Mouse (Mus musculus): ENCODE results near the gene Kcnip4.

Kcnip4 gene

DNA sequence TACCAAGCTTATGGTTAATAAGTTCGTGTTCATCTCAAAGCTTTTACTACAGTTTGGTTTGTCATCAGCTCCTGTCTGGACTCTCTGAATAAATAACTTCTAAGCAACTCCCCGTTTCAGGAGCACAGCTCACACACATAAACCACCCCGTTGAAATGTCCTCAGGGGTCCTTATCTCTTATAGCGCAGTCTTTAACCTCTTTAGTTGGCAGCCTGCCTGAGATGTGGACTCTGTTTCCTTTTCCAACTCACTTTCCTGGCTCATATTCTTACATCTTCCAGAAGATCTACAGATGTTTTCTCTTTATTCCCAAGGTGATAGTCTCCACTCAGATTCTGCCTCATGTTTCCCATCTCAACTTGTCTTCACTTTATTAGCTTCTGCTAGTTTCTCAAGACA is 1116.4 kb downstream of the Kcnip4 start:
- DNase-seq (ENCODE audit: low read depth), result no peak

DNA sequence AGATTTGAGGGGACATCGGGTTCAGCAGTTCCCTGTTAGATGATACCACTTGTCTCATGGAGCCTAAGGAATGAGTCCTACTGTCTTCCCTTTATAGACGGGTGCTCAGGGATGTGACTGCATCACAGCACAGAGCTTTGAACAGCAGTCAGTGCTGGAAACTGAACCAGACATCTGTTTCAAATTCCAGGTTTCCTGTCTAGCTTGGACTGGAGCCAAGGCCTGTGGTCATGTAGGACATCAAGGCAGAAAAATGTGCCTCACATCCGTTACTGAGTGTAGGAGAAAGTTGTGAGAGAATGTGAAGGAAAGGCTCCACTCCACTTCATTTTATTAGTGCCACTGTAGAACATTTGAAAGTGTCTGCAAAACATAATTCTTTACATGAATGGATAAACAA is 1122.2 kb downstream of the Kcnip4 start:
- no peak for DNase-seq (ENCODE audit: low read depth)

DNA sequence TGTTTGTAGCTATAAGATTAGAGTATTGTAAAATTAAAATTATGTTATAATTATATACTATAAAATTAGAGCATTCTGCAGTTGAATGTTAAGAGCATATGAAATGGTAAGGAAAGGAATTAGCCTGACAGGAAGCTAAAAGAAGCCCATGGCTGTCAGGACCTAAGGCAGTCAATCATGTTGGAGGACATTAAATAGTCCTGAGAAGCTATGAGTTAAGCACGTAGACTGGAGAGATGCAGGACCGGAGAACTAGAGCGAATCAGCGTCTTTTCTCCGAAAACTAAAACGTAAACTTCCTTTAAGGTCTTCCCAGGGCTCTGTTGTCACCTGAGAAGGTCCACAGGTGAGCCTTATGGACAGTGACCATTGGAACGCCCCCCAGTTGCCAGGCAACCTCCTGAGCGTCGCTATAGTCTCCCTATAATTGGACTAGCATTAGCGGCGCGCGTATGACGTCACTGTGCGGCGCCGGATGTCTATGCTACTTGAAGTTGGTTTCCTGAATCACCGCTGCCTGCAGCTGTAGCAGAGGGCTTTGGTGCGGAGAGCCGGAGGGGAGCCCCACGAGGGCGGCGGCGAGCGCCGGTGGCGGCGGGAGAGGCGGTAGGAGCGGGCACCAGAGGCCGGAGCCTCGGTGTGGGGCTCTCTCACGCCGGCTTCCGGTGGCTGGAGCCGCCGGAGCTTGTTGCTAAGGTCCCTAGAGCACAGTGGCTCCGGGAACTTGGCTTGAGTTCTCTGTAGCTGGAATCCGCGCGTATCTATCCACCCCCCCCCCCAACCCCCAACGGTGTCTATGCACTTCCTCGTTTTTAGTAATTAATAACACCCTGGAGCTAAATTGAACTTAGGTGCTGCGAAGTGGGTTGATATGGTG is 1152.6 kb downstream of the Kcnip4 start:
- peak; percentile 92 for DNase-seq (ENCODE audit: low read depth)

DNA sequence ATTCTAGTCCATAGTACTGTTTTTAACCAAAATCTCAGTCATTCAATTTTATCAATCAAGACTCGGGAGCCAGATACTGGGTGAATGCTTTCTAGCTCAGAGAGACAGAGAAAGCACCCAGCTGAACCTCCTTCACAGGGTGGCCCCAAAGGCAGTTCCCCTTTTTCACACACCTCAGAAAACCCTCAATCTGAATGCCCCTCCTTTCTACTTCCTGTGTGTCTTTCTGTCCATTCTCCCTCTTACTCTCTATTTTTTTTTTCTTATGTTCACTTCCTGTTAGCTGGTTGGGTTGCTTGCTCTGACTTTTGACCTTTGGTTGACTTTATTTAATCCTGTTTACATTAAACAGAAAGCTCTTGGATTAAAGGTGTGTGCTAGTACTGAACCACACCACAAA is 1175.4 kb downstream of the Kcnip4 start:
- DNase-seq (ENCODE audit: low read depth), result no peak

DNA sequence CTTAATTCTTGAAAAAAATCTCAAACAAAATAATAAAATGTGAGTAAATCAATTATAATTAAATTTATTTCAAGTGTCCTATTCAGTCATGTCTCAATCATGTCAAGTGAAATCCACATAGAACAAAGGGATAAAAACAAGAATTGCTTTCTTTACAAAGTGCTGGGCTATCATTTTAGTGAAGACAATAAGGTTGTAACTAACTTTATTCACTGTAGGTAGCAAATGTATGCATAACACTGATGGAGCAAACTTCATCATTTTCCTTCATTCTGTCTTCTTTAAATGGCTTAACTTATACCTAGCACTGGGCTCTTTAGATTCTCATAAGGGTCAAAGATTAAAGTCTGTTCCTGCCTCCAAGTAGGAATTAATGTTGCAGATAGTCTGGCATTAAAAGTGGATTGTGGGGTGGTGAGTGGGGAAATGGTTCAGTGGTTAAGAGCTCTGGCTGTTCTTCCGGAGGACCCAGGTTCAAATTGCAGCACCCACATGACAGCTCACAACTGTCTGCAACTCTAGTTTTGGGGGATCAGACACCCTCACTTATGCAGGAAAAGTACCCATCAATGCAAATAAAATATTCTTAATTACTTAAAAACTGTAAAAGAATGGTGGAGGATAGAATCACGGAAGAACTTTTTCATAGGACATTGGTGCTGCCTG is 1178.6 kb downstream of the Kcnip4 start:
- no peak for DNase-seq (ENCODE audit: low read depth)

DNA sequence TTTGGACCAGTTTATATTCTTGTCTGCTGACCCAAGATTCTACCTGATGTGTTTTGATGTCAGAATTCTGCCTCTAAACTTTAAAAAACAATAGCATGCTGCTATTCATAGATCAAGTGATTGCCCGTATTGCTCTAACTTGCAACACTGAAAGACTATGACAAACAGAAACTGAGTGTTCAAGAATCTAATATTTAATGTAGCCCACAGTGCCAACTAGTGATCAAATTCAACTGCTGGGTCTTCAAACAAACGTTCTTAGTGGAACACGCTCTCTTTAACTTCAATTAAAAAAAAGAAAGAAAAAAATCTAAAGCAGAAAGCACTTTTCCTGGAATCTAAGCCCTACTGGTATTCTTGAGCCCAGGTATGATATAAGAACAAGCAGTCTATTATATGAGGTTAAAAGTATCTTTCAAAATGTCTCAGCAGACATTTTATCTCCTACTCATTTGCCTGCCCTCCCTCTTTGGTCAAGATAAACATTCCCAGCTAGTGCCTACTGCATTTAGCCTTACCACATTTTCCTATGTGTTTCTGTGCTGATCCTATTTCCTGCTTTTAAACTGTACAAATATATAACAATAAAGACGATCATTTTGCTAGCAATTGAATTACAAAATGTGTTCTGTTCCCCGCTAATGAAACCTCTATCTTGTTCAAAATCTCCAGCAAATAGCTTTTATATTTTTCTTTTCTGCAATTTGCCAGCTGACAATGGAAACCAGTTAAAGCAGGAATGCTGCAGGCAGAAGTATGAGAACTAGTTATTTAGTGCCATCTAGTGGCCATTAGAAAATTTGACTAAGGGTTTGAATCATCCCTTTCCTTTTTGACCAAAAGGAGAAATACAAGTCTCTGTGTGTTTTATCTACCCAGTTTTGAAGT is 1179.4 kb downstream of the Kcnip4 start:
- peak; percentile 3 for DNase-seq (ENCODE audit: low read depth)

DNA sequence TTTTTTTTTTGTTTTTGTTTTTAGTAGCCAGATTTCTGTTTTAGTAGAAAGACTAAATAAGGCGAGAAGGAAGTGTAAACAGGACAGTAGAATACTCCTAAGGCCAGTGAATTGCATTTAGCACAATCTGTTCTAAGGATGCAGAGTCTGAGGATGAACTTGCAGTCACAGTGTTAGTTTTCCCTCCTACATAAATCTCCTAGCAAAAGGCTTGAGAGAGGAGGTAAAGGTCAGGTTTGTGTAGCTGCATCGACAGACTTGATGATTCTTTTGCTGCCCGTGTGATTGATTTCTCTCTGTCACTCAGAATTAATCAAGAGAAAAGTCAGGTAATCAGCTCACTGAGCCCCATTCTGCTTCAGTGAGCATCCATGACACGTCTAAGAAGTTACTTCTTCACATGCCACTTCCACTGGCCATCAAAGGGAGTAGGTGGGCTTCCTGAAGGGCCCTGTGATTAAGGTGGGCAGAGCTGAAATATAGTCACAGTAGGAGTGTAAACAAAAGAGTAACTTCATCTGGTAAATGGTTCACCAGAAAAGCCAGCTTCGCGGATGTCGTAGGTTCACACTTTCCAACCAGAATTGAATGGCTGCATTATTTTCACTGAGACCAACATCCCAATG is 1183.8 kb downstream of the Kcnip4 start:
- no peak for DNase-seq (ENCODE audit: low read depth)
